Mouse (Mus musculus): ENCODE data around the gene Nup107.
A peak's percentile ranks its signal among the peaks of the same experiment; 100 is the strongest.

Gene Nup107

GRCm38 (mm10) chr10:117792141-117793091 lies at the start of gene Nup107:
Gene Nup107, minus strand, starts transcription at chr10:117792705.
- DNase-seq (ENCODE audit: low spot score): peak; percentile 100

GRCm38 (mm10) chr10:117841765-117842164 lies 49.3 kb upstream of the Nup107 start:
- no peak for DNase-seq (ENCODE audit: low spot score)

DNA sequence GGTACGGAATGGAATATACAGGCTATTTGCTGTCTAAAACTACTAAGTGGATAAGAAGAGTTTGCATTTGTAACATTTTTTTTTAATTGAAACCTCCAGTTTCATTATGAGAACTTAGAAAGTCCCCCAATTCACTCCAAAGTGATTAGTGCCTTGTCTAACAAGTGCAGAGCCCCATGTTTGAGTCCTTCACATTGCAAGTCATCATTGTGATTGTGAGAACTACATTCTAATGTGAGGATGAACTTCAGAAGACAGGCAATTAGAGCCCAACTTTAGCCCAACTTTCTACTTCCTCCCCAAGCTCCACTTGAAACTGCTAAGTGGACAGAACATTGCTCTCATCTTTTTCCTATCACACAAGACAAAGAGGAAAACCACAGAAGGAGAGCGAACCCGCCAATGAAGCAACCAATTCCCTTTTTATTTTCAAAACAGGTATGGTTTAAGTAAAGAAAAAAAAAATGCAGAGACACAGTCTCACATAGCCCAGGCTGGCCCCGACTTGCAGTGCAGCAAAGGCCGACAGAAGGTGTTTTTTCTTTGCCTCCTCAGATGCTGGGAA lies 48.0 kb upstream of the Nup107 start:
- no peak for DNase-seq (ENCODE audit: low spot score)

GRCm38 (mm10) chr10:117839737-117840136 lies 47.2 kb upstream of the Nup107 start:
- no peak for DNase-seq (ENCODE audit: low spot score)

DNA sequence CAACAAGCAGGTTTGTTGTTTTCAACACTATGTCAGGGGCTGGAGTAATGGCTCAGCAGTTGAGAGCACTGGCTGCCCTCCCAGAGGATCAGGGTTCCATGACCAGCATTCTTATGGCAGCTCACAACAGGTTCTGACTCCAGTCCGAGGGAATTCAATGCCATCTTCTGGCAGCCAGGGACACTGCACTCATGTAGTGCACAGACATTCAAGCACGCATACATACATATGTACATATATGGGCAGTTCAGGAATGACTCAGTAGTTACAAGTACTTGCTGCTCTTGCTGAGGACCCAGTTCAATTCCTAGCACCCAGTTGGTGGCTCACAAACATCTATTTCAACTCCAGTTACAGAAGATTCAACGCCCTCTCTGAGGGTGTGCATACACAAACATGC lies 46.4 kb upstream of the Nup107 start:
- no peak for DNase-seq (ENCODE audit: low spot score)

GRCm38 (mm10) chr10:117836354-117836753 lies 43.8 kb upstream of the Nup107 start:
- DNase-seq (ENCODE audit: low spot score): no peak

DNA sequence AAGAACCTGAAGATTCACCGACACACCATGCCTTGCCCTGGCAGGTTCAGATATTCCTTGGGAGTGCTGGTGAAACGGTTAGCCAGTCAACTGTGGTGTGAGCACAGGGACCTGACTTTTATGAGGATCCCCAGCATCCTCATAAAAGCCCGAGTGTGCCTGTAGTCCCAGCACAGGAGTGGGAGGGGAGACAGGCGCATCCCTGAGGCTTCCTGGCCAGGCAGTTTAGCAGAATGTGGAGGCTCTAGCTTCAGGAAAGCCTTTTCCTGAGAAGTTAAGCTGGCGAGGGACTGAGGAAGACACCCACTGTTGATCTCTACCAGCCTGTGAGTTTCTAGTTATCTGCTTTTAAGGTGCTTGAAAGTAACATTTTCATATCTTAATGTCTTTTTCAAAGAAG lies 42.9 kb upstream of the Nup107 start:
- no peak for DNase-seq (ENCODE audit: low spot score)

- no peak for DNase-seq (ENCODE audit: low spot score)
These were observed 38.3 kb upstream of the Nup107 start for GRCm38 (mm10) chr10:117830797-117831196.

GRCm38 (mm10) chr10:117829472-117830155 lies 37.1 kb upstream of the Nup107 start:
- no peak for DNase-seq (ENCODE audit: low spot score)

DNA sequence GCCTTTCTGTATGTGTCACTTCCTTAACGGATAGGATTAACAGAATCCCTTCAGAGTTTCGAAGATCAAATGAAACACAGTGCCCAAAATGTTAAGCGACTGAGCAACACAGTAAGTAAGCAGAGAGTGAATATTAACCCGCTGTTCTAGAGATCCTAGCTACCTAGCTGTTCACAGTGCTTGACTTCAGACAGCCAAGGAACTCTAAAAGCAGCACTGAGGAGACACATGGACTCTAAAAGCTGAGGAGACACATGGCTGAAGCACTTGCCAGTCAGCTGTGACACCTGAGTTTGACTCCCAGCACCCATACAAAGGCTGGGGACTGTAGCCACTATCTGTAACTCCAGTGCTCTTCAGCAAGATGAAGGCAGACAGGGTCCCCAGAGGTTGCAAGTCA lies 36.5 kb upstream of the Nup107 start:
- no peak for DNase-seq (ENCODE audit: low spot score)

- no peak for DNase-seq (ENCODE audit: low spot score)
These were observed 36.0 kb upstream of the Nup107 start for GRCm38 (mm10) chr10:117828536-117828935.

DNA sequence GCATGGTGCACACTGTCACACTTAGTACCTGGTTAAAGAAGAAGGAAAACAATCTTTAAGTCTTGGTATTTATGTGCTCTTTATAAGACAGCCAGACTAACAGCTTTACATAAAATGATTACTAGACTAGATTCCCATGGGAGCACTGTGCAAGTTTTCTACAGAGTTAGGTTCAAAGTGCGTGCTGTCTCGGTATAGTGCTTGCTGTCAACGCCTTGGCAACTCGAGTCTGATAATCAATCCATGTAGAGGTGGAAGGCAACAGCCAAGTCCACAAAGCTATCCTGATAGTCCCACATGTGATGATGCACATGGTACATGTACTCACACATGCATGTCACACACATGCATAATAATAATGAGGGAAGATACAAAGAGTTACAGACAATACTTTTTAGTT lies 32.1 kb upstream of the Nup107 start:
- DNase-seq (ENCODE audit: low spot score): no peak

GRCm38 (mm10) chr10:117824139-117824538 lies 31.6 kb upstream of the Nup107 start:
- DNase-seq (ENCODE audit: low spot score): no peak

- no peak for DNase-seq (ENCODE audit: low spot score)
These were observed 30.8 kb upstream of the Nup107 start for GRCm38 (mm10) chr10:117823321-117823720.

DNA sequence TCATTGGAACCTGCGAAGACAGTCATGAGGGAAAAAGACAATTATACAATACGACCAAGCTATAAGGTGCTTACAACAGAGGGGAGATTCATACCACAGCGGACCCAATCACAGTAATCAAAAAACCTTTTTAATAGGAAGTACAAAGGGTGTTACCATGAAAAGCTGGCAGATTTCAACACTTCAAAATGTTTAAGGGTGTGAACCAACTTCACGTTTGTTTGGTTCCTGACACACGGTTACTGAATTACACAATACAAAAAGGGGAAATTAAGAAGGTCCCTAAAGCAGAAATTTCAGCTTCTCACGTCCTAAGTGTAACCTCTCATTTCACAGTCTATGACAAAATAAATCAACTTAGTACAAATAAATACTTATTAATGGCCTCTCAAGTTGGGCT lies 26.1 kb upstream of the Nup107 start:
- no peak for DNase-seq (ENCODE audit: low spot score)

GRCm38 (mm10) chr10:117816721-117817120 lies 24.2 kb upstream of the Nup107 start:
- no peak for DNase-seq (ENCODE audit: low spot score)

- no peak for DNase-seq (ENCODE audit: low spot score)
These were observed 20.0 kb upstream of the Nup107 start for GRCm38 (mm10) chr10:117812501-117812900.

- no peak for DNase-seq (ENCODE audit: low spot score)
These were observed 19.1 kb upstream of the Nup107 start for GRCm38 (mm10) chr10:117811555-117811954.

- DNase-seq (ENCODE audit: low spot score): no peak
These were observed 18.0 kb upstream of the Nup107 start for GRCm38 (mm10) chr10:117810506-117810905.

DNA sequence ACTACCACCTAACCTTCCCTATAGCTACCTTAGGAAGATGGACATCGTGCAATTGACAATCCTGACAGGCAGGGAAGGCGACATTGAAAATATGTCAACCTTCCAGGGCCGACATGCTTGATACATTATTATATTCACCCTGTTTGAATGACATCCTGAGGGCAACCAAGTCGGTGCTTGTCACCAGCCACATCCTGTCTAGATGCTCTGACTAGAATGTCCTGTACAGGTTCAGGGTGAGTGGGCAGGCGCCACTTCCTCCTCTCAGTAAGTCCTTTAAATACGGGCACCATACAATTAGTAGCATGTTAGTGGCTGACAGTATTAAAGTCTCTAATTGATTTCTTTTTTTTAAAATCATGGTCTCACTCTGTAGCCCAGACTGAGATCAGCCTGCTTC lies 15.6 kb upstream of the Nup107 start:
- no peak for DNase-seq (ENCODE audit: low spot score)

DNA sequence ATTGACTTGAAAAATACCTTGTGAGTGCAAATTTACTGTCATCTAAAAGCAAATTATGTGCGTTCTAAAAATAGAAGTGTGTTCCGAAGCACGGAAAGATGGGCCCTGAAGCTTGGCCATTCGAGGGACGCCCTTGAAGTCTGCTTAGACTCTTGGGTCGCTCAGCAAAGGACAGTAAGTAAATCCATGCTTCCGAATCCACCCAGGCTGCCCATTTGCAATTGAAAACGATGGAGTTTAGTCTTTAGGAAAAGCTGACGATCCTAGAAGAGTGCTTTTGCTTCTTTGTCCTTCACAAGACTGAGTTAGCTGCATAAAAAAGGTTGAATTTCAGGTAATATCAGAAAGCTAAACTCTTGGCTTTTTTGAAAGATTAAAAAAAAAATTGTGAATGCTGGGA lies 13.4 kb upstream of the Nup107 start:
- no peak for DNase-seq (ENCODE audit: low spot score)

GRCm38 (mm10) chr10:117803870-117804850 lies 11.7 kb upstream of the Nup107 start:
- DNase-seq (ENCODE audit: low spot score): no peak

Data from ovary, adult 18-20 months (tissue).